Mouse (Mus musculus): Measurements from ENCODE around the gene Jmjd7. TPM values are rescaled to one million over a fixed set of nuclear protein-coding genes. Genes with fewer than 3 reads are reported as not detected.

Jmjd7 gene
- 1.7 and 3.8 TPM in 2 replicates for polyA plus RNA-seq (2012; rRNA removed; ENCODE audit: low replicate concordance)

GRCm38 (mm10) chr2:120026984-120027949 is at the start of gene Jmjd7, which contains the start of gene Gm28042:
Gene Jmjd7 (plus strand): TSS chr2:120027483.
Gene Gm28042 (plus strand): TSS chr2:120027493.

GRCm38 (mm10) chr2:120032726-120033467 is 5.6 kb downstream of the Jmjd7 start, which contains the start of gene Pla2g4b:
Gene Pla2g4b (plus strand): TSS chr2:120033417.

Other genes starting within 250 kb of the Jmjd7 start
- gene Rpap1, start 239.9 kb upstream of the Jmjd7 start, polyA plus RNA-seq (2012; rRNA removed; ENCODE audit: low replicate concordance), result 21.3 and 23.1 TPM in 2 replicates
- gene Tyro3, start 229.8 kb upstream of the Jmjd7 start, polyA plus RNA-seq (2012; rRNA removed; ENCODE audit: low replicate concordance), result 4.1 and 14.1 TPM in 2 replicates
- 1.5 and 4.9 TPM in 2 replicates for gene Mga, start 130.3 kb upstream of the Jmjd7 start, polyA plus RNA-seq (2012; rRNA removed; ENCODE audit: low replicate concordance)
- gene Mapkbp1, start 54.8 kb upstream of the Jmjd7 start, polyA plus RNA-seq (2012; rRNA removed; ENCODE audit: low replicate concordance), result 3.7 and 5.9 TPM in 2 replicates
- 2.9 and 3.8 TPM in 2 replicates for gene Gm28042, start within 50 bp of the Jmjd7 start, polyA plus RNA-seq (2012; rRNA removed; ENCODE audit: low replicate concordance)
- 3.8 and 4.1 TPM in 2 replicates for gene Pla2g4b, start 5.9 kb downstream of the Jmjd7 start, polyA plus RNA-seq (2012; rRNA removed; ENCODE audit: low replicate concordance)
- gene Ehd4, start 127.1 kb downstream of the Jmjd7 start, polyA plus RNA-seq (2012; rRNA removed; ENCODE audit: low replicate concordance), result 17.1 and 18.4 TPM in 2 replicates
- gene Pla2g4e, start 217.9 kb downstream of the Jmjd7 start, polyA plus RNA-seq (2012; rRNA removed; ENCODE audit: low replicate concordance), result 0.04 and 0.28 TPM in 2 replicates